Mouse (Mus musculus) adrenal gland, adult 2 months (tissue): ENCODE results near the gene Atg16l2. TPM values are rescaled to one million over a fixed set of nuclear protein-coding genes. Genes with fewer than 3 reads are reported as not detected.

Experiments
- DNase-seq: peaks from one replicate; pipeline ENCODE4 v3.0.0; 2021
- polyA plus RNA-seq: library from polyadenylated mRNA; depleted of rRNA; stranded (reverse); fragments of >200 nt; gene quantifications from 2 replicates; pipeline ENCODE4 v1.2.3, GENCODE M21; 2012
- total RNA-seq, 2 experiments: library from RNA; stranded (reverse); gene quantifications; 2 replicates each; pipeline ENCODE4 v1.2.3; 2021

Atg16l2 gene
- total and polyA plus RNA-seq, 3 experiments, result 17.7 to 22.3 (median 19.5) TPM

- peak; percentile 55 for DNase-seq
These were observed 19.3 kb upstream of the Atg16l2 start for GRCm38 (mm10) chr7:101321218-101321827.

GRCm38 (mm10) chr7:101320399-101321217 is 18.6 kb upstream of the Atg16l2 start:
- peak; percentile 73 for DNase-seq

- no peak for DNase-seq
These were observed 17.7 kb upstream of the Atg16l2 start for GRCm38 (mm10) chr7:101319796-101320195.

- no peak for DNase-seq
These were observed 16.8 kb upstream of the Atg16l2 start for GRCm38 (mm10) chr7:101318848-101319247.

GRCm38 (mm10) chr7:101317014-101317413 is 15.0 kb upstream of the Atg16l2 start, which contains the start of gene Stard10:
Gene Stard10, plus strand, starts transcription at chr7:101317086.
- no peak for DNase-seq

- no peak for DNase-seq
These were observed 14.5 kb upstream of the Atg16l2 start for GRCm38 (mm10) chr7:101316591-101317001.

GRCm38 (mm10) chr7:101315699-101316098 is 13.6 kb upstream of the Atg16l2 start:
- DNase-seq, result no peak

GRCm38 (mm10) chr7:101314396-101314795 is 12.3 kb upstream of the Atg16l2 start:
- DNase-seq, result no peak

- no peak for DNase-seq
These were observed 11.0 kb upstream of the Atg16l2 start for GRCm38 (mm10) chr7:101313033-101313432.

GRCm38 (mm10) chr7:101311061-101311460 is 9.0 kb upstream of the Atg16l2 start:
- no peak for DNase-seq

- peak; percentile 97 for DNase-seq
These were observed 8.4 kb upstream of the Atg16l2 start for GRCm38 (mm10) chr7:101310327-101311028.

GRCm38 (mm10) chr7:101309985-101310326 is 7.9 kb upstream of the Atg16l2 start:
- DNase-seq, result no peak

GRCm38 (mm10) chr7:101306841-101307240 is 4.8 kb upstream of the Atg16l2 start:
- DNase-seq, result no peak

- DNase-seq, result no peak
These were observed 640 bp upstream of the Atg16l2 start for GRCm38 (mm10) chr7:101302691-101303090.

- no peak for DNase-seq
These were observed 630 bp downstream of the Atg16l2 start for GRCm38 (mm10) chr7:101301361-101301880.

- DNase-seq, result no peak
These were observed 3.7 kb downstream of the Atg16l2 start for GRCm38 (mm10) chr7:101298375-101298774.

- no peak for DNase-seq
These were observed 5.0 kb downstream of the Atg16l2 start for GRCm38 (mm10) chr7:101297023-101297405.

- peak; percentile 79 for DNase-seq
These were observed 5.6 kb downstream of the Atg16l2 start for GRCm38 (mm10) chr7:101296252-101297022.

GRCm38 (mm10) chr7:101295438-101295837 is 6.6 kb downstream of the Atg16l2 start:
- no peak for DNase-seq

GRCm38 (mm10) chr7:101293611-101294010 is 8.4 kb downstream of the Atg16l2 start:
- no peak for DNase-seq

GRCm38 (mm10) chr7:101293138-101293537 is 8.9 kb downstream of the Atg16l2 start:
- no peak for DNase-seq

- DNase-seq, result no peak
These were observed 9.4 kb downstream of the Atg16l2 start for GRCm38 (mm10) chr7:101292696-101293095.
